Mouse (Mus musculus) E14TG2a.4 (cell line): ENCODE data around the gene Fgd2.
"Not testable (repeated sequence)": the region's sequence is repeated elsewhere in the genome, so short reads cannot be mapped to it uniquely, and the experiment has no call there.

ENCODE experiments used
- CTCF ChIP-seq: conservative IDR thresholded peaks from 2 replicates; pipeline ENCODE4 v1.5.1; 2014; ENCODE audit warnings: low read length
- NANOG ChIP-seq: IDR thresholded peaks from 2 replicates; pipeline ENCODE4 v1.6.1; 2014; ENCODE audit warnings: borderline replicate concordance, low read length, mixed read lengths
- POU5F1 ChIP-seq: IDR thresholded peaks from 2 replicates; pipeline ENCODE4 v1.6.1; 2014; ENCODE audit warnings: low read length, borderline replicate concordance

DNA sequence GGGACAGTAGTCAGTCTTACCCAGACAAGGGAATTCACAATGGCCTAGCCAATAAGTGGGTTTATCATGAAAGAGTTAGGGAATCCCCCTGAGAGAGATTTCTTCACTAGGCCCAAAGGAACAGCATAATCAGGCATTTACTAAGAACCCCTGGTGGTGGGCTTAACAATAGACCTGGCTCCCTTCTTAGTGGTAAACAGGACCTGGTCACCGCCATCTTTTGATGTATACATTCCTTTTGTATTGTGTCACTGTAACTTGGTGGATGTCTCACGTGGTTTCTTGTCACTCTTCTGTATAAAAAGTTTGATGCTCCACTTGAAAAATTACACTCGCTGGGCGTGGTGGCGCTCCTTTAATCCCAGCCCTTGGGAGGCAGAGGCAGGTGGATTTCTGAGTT is 9.7 kb upstream of the Fgd2 start:
- TF ChIP-seq CTCF, POU5F1, NANOG: not testable (repeated sequence)
